Mouse (Mus musculus): ENCODE measurements at regions not wholly inside any gene's neighbourhood (a gene's known extent, or its start where the extent isn't known, plus 50 kb on each side); places are given as distances from the start of the nearest gene placed in this dataset.

GRCm38 (mm10) chr4:139907366-139907765, 60.5 kb downstream of the Klhdc7a start:
- WGBS: 90% methylated on average over 6 of the region's 6 CpGs
- Histone ChIP-seq H3K9me3 (ENCODE audit: control insufficient read depth, low read length) (no peaks in the 10 kb centered on the region), H3K4me2 (ENCODE audit: low read length) (no peak overlapping the region), H3K27me3 (replicated peaks; ENCODE audit: control insufficient read depth, insufficient read depth, low read length) (no peaks in the 10 kb centered on the region), H3K4me1 (replicated peaks; ENCODE audit: control insufficient read depth, insufficient read depth, low read length) (0 out of 2 replicates have a peak, but pooled peaks cover 4% of the 10 kb centered on the region), H3K27ac (ENCODE audit: low read length) (no peak overlapping the region), H3K9ac (replicated peaks; ENCODE audit: low read depth, low read length) (no peak overlapping the region), H3K4me3 (replicated peaks; ENCODE audit: low read length) (no peak overlapping the region), H3K36me3 (ENCODE audit: control insufficient read depth, insufficient read depth) (no peaks in the 10 kb centered on the region)
- no peak for ATAC-seq

GRCm38 (mm10) chr4:139906176-139906575, 61.6 kb downstream of the Klhdc7a start:
- Histone ChIP-seq H3K4me2 (ENCODE audit: low read length) (no peak overlapping the region), H3K27ac (ENCODE audit: low read length) (no peak overlapping the region), H3K4me3 (replicated peaks; ENCODE audit: low read length) (no peak overlapping the region), H3K4me1 (replicated peaks; ENCODE audit: control insufficient read depth, insufficient read depth, low read length) (no peaks in the 10 kb centered on the region), H3K27me3 (replicated peaks; ENCODE audit: control insufficient read depth, insufficient read depth, low read length) (no peaks in the 10 kb centered on the region), H3K36me3 (ENCODE audit: control insufficient read depth, insufficient read depth) (no peaks in the 10 kb centered on the region), H3K9me3 (ENCODE audit: control insufficient read depth, low read length) (no peaks in the 10 kb centered on the region), H3K9ac (replicated peaks; ENCODE audit: low read depth, low read length) (no peak overlapping the region)
- ATAC-seq: no peak
- WGBS: 92% methylated on average over 12 of the region's 12 CpGs

GRCm38 (mm10) chr4:139905093-139905783, 62.6 kb downstream of the Klhdc7a start:
- H3K4me1 ChIP-seq (replicated peaks; ENCODE audit: control insufficient read depth, insufficient read depth, low read length): no peaks in the 10 kb centered on the region
- H3K4me3 ChIP-seq (replicated peaks; ENCODE audit: low read length): no peak overlapping the region
- WGBS: 25% methylated on average over 17 of the region's 17 CpGs
- no peaks in the 10 kb centered on the region for H3K9me3 ChIP-seq (ENCODE audit: control insufficient read depth, low read length)
- H3K36me3 ChIP-seq (ENCODE audit: control insufficient read depth, insufficient read depth): no peaks in the 10 kb centered on the region
- no peak for ATAC-seq
- no peak overlapping the region for H3K4me2 ChIP-seq (ENCODE audit: low read length)
- H3K27ac ChIP-seq (ENCODE audit: low read length): no peak overlapping the region
- H3K9ac ChIP-seq (replicated peaks; ENCODE audit: low read depth, low read length): no peak overlapping the region
- H3K27me3 ChIP-seq (replicated peaks; ENCODE audit: control insufficient read depth, insufficient read depth, low read length): no peaks in the 10 kb centered on the region

- H3K27ac ChIP-seq (ENCODE audit: low read length): no peak overlapping the region
These were observed 66.6 kb upstream of the Pax7 start for GRCm38 (mm10) chr4:139899960-139900359.

GRCm38 (mm10) chr4:139899410-139899809, 66.1 kb upstream of the Pax7 start:
- H3K4me1 ChIP-seq (replicated peaks; ENCODE audit: control insufficient read depth, insufficient read depth, low read length): peaks cover 6% of the 10 kb centered on the region; the same call in 1 of the 2 replicates
- H3K4me2 ChIP-seq (ENCODE audit: low read length): no peak overlapping the region
- WGBS: 34% methylated on average over 8 of the region's 8 CpGs
- no peaks in the 10 kb centered on the region for H3K9me3 ChIP-seq (ENCODE audit: control insufficient read depth, low read length)
- H3K9ac ChIP-seq (replicated peaks; ENCODE audit: low read depth, low read length): no peak overlapping the region
- no peak for ATAC-seq
- no peak overlapping the region for H3K27ac ChIP-seq (ENCODE audit: low read length)
- H3K27me3 ChIP-seq (replicated peaks; ENCODE audit: control insufficient read depth, insufficient read depth, low read length): no peaks in the 10 kb centered on the region
- H3K36me3 ChIP-seq (ENCODE audit: control insufficient read depth, insufficient read depth): no peaks in the 10 kb centered on the region
- no peak overlapping the region for H3K4me3 ChIP-seq (replicated peaks; ENCODE audit: low read length)

More at GRCm38 (mm10) chr4:139899960-139900359, 66.6 kb upstream of the Pax7 start:
- H3K4me3 ChIP-seq (replicated peaks; ENCODE audit: low read length): no peak overlapping the region
- H3K4me1 ChIP-seq (replicated peaks; ENCODE audit: control insufficient read depth, insufficient read depth, low read length): peaks cover 6% of the 10 kb centered on the region; the same call in 1 of the 2 replicates
- no peaks in the 10 kb centered on the region for H3K9me3 ChIP-seq (ENCODE audit: control insufficient read depth, low read length)
- no peaks in the 10 kb centered on the region for H3K36me3 ChIP-seq (ENCODE audit: control insufficient read depth, insufficient read depth)
- H3K4me2 ChIP-seq (ENCODE audit: low read length): no peak overlapping the region
- no peak for ATAC-seq
- whole genome bisulfite sequencing: 19% methylated on average over 9 of the region's 9 CpGs
- H3K9ac ChIP-seq (replicated peaks; ENCODE audit: low read depth, low read length): no peak overlapping the region
- no peaks in the 10 kb centered on the region for H3K27me3 ChIP-seq (replicated peaks; ENCODE audit: control insufficient read depth, insufficient read depth, low read length)

GRCm38 (mm10) chr4:139892678-139893077, 59.4 kb upstream of the Pax7 start:
- H3K4me1 ChIP-seq (replicated peaks; ENCODE audit: control insufficient read depth, insufficient read depth, low read length): peaks cover 9% of the 10 kb centered on the region
- no peak overlapping the region for H3K4me3 ChIP-seq (replicated peaks; ENCODE audit: low read length)
- H3K9ac ChIP-seq (replicated peaks; ENCODE audit: low read depth, low read length): no peak overlapping the region
- H3K4me2 ChIP-seq (ENCODE audit: low read length): no peak overlapping the region
- H3K27ac ChIP-seq (ENCODE audit: low read length): no peak overlapping the region
- no peak for ATAC-seq
- H3K36me3 ChIP-seq (ENCODE audit: control insufficient read depth, insufficient read depth): no peaks in the 10 kb centered on the region
- 70% methylated on average over 7 of the region's 7 CpGs for WGBS
- H3K9me3 ChIP-seq (ENCODE audit: control insufficient read depth, low read length): no peaks in the 10 kb centered on the region
- no peaks in the 10 kb centered on the region for H3K27me3 ChIP-seq (replicated peaks; ENCODE audit: control insufficient read depth, insufficient read depth, low read length)

- Histone ChIP-seq H3K36me3 (ENCODE audit: control insufficient read depth, insufficient read depth) (no peaks in the 10 kb centered on the region), H3K4me2 (ENCODE audit: low read length) (no peak overlapping the region), H3K4me3 (replicated peaks; ENCODE audit: low read length) (no peak overlapping the region), H3K27me3 (replicated peaks; ENCODE audit: control insufficient read depth, insufficient read depth, low read length) (no peaks in the 10 kb centered on the region), H3K9me3 (ENCODE audit: control insufficient read depth, low read length) (no peaks in the 10 kb centered on the region), H3K9ac (replicated peaks; ENCODE audit: low read depth, low read length) (no peak overlapping the region), H3K27ac (ENCODE audit: low read length) (no peak overlapping the region), H3K4me1 (replicated peaks; ENCODE audit: control insufficient read depth, insufficient read depth, low read length) (peaks cover 9% of the 10 kb centered on the region)
- WGBS: 49% methylated on average over 13 of the region's 13 CpGs
- ATAC-seq: peak; percentile 12; the same call in 1 of the 2 replicates
These were observed 55.7 kb upstream of the Pax7 start for GRCm38 (mm10) chr4:139889013-139889412.

All from forebrain, embryonic 16.5 days (tissue).